Mouse (Mus musculus) ES-E14 (cell line): Measurements from ENCODE around the gene Itsn1.

Experiments
- CHD2 ChIP-seq: IDR thresholded peaks from 2 replicates; pipeline ENCODE4 v1.6.1; 2014; ENCODE audit warnings: mild to moderate bottlenecking, low read depth, low read length, inconsistent platforms
- HCFC1 ChIP-seq: IDR thresholded peaks from 2 replicates; pipeline ENCODE4 v1.6.1; 2012; ENCODE audit warnings: low read length, inconsistent platforms, borderline replicate concordance; ENCODE audit not compliant: insufficient read depth
- MAFK ChIP-seq: IDR thresholded peaks from 2 replicates; pipeline ENCODE4 v1.6.1; 2014; ENCODE audit warnings: mild to moderate bottlenecking, low read depth, low read length, inconsistent platforms; ENCODE audit not compliant: insufficient read depth
- ZC3H11A ChIP-seq: IDR thresholded peaks from 2 replicates; pipeline ENCODE4 v1.6.1; 2012; ENCODE audit warnings: low read depth, mild to moderate bottlenecking, inconsistent platforms, low read length, borderline replicate concordance
- ZNF384 ChIP-seq: IDR thresholded peaks from 2 replicates; pipeline ENCODE4 v1.6.1; 2012; ENCODE audit warnings: low read depth, low read length, inconsistent platforms

DNA sequence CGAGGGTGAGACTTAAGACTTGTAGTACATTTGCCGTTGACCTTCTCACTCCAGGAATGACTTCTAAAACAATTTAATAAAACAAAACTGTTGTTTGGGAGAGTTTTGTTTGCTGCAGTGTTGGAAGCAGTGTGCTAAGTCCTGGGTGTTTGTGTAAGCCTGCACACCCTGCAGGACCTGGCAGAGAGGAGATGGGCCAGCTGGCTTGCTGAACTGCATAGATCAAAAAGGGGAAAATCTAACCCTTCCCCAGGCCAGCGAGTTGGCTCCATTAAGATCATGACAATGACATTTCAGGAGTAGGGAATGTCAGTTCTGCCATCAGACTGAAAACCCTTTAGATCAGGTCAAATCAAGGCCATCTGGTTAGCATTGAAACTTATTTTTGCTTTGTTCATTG is 130.1 kb downstream of the Itsn1 start:
- TF ChIP-seq MAFK (no peak), ZNF384 (no peak), ZC3H11A (no peak), HCFC1 (no peak), CHD2 (no peak)
